Mouse (Mus musculus) cortical plate, adult 2 months (tissue): ENCODE data around the gene Gm28048. TPM values are rescaled to one million over a fixed set of nuclear protein-coding genes. Genes with fewer than 3 reads are reported as not detected.
A peak's percentile ranks its signal among the peaks of the same experiment; 100 is the strongest.

Experiments used
- H3K27ac ChIP-seq: fragments of 200-500 bp; 2 replicates; pipeline ENCODE4 v1.5.1; 2012; ENCODE audit warnings: low read length, control low read depth, inconsistent platforms; ENCODE audit not compliant: insufficient read depth
- H3K4me1 ChIP-seq: fragments of 200-500 bp; 2 replicates; pipeline ENCODE4 v1.6.1; 2011; ENCODE audit warnings: low read length; ENCODE audit not compliant: control insufficient read depth, insufficient read depth
- H3K4me3 ChIP-seq: fragments of 200-500 bp; 2 replicates; pipeline ENCODE4 v1.5.1; 2011; ENCODE audit warnings: mild to moderate bottlenecking, low read length, control low read depth; ENCODE audit not compliant: insufficient read depth
- CTCF ChIP-seq: fragments of 200-500 bp; IDR thresholded peaks from 2 replicates; pipeline ENCODE4 v1.5.1; 2011; ENCODE audit warnings: mild to moderate bottlenecking, control low read depth, low read length; ENCODE audit not compliant: insufficient read depth; ENCODE audit errors: extremely low read depth
- POLR2A ChIP-seq: fragments of 200-500 bp; IDR thresholded peaks from 2 replicates; pipeline ENCODE4 v1.6.1; 2011; ENCODE audit warnings: mild to moderate bottlenecking, low read length, control low read depth; ENCODE audit not compliant: insufficient read depth; ENCODE audit errors: extremely low read depth
- polyA plus RNA-seq: library from polyadenylated mRNA; depleted of rRNA; stranded (reverse); fragments of >200 nt; gene quantifications from 2 replicates; pipeline ENCODE4 v1.2.3, GENCODE M21; 2012

Gene Gm28048
- polyA plus RNA-seq, 1 experiment = 7.3 TPM

- H3K4me1 ChIP-seq = peaks cover 2% of the 10 kb centered on the region; the same call in 1 of the 2 replicates
- no peak overlapping the region for H3K27ac ChIP-seq
- TF ChIP-seq CTCF (no peak), POLR2A (no peak)
- H3K4me3 ChIP-seq = no peak overlapping the region
These were observed 12.4 kb upstream of the Gm28048 start for GRCm38 (mm10) chr11:22994271-22994670.

GRCm38 (mm10) chr11:22991218-22991835, 9.4 kb upstream of the Gm28048 start:
- no peak overlapping the region for H3K27ac ChIP-seq
- no peak for TF ChIP-seq CTCF
- TF ChIP-seq POLR2A = no peak
- peak overlapping the region; percentile 52 for H3K4me3 ChIP-seq
- H3K4me1 ChIP-seq = peaks cover 2% of the 10 kb centered on the region; the same call in 1 of the 2 replicates

GRCm38 (mm10) chr11:22990393-22991126, 8.7 kb upstream of the Gm28048 start, which contains the start of gene Cct4:
Gene Cct4 (plus strand): TSS chr11:22990519.
- H3K27ac ChIP-seq = peak within 1 kb of the TSS; percentile 49
- peak within 1 kb of the TSS; percentile 52 for H3K4me3 ChIP-seq
- H3K4me1 ChIP-seq = peaks cover 2% of the 10 kb centered on the region; the same call in 1 of the 2 replicates
- no peak for TF ChIP-seq CTCF
- peak; percentile 83; the same call in 1 of the 2 replicates for TF ChIP-seq POLR2A

- Histone ChIP-seq H3K4me3 (peak overlapping the region; percentile 52), H3K4me1 (peaks cover 2% of the 10 kb centered on the region; the same call in 1 of the 2 replicates), H3K27ac (no peak overlapping the region)
- TF ChIP-seq CTCF (no peak), POLR2A (no peak)
These were observed 7.9 kb upstream of the Gm28048 start for GRCm38 (mm10) chr11:22989786-22990185.

GRCm38 (mm10) chr11:22987357-22987756, 5.5 kb upstream of the Gm28048 start:
- Histone ChIP-seq H3K4me3 (no peak overlapping the region), H3K27ac (no peak overlapping the region), H3K4me1 (peaks cover 2% of the 10 kb centered on the region; the same call in 1 of the 2 replicates)
- TF ChIP-seq CTCF = peak; percentile 81
- no peak for TF ChIP-seq POLR2A

GRCm38 (mm10) chr11:22985510-22985909, 3.6 kb upstream of the Gm28048 start:
- TF ChIP-seq POLR2A (no peak), CTCF (no peak)
- Histone ChIP-seq H3K4me3 (no peak overlapping the region), H3K4me1 (peaks cover 4% of the 10 kb centered on the region), H3K27ac (no peak overlapping the region)

- H3K4me1 ChIP-seq = peaks cover 8% of the 10 kb centered on the region
- no peak for TF ChIP-seq CTCF
- TF ChIP-seq POLR2A = no peak
- H3K27ac ChIP-seq = no peak overlapping the region
- H3K4me3 ChIP-seq = no peak overlapping the region
These were observed 956 bp upstream of the Gm28048 start for GRCm38 (mm10) chr11:22982846-22983245.

- peak overlapping the region; percentile 62 for H3K4me3 ChIP-seq
- no peak for TF ChIP-seq CTCF
- no peak for TF ChIP-seq POLR2A
- H3K4me1 ChIP-seq = peaks cover 8% of the 10 kb centered on the region
These were observed 343 bp downstream of the Gm28048 start for GRCm38 (mm10) chr11:22981543-22981950.

GRCm38 (mm10) chr11:22981041-22981440, 849 bp downstream of the Gm28048 start:
- H3K4me1 ChIP-seq = peaks cover 8% of the 10 kb centered on the region
- no peak for TF ChIP-seq CTCF
- no peak for TF ChIP-seq POLR2A

More at GRCm38 (mm10) chr11:22981543-22981950, 343 bp downstream of the Gm28048 start:
- H3K27ac ChIP-seq = peak overlapping the region; percentile 20

GRCm38 (mm10) chr11:22979221-22979620, 2.7 kb downstream of the Gm28048 start:
- no peak overlapping the region for H3K27ac ChIP-seq
- TF ChIP-seq CTCF (no peak), POLR2A (no peak)
- H3K4me1 ChIP-seq = peaks cover 8% of the 10 kb centered on the region
- H3K4me3 ChIP-seq = no peak overlapping the region

More at GRCm38 (mm10) chr11:22981041-22981440, 849 bp downstream of the Gm28048 start:
- no peak overlapping the region for H3K27ac ChIP-seq
- peak overlapping the region; percentile 62 for H3K4me3 ChIP-seq
